Comparison of ENCODE assay signal across 24 mouse cellular contexts in genomic region chr14:114002420-114002819, GRCm38 (mm10).
DNase-seq lines count a peak whose midpoint lies in the region; ATAC-seq lines count a peak whose summit lies in the region.
"Had no signal": no experiment of that assay in that cellular context is flagged by ENCODE, and none has a peak within 500 bp of the region (broad histone marks: within the 10 kb centered on the region; RNA-seq: fewer than 3 reads in every experiment).

No protein-coding gene starts in this region.

- intact Hi-C loops in left cerebral cortex, postnatal 25 days (cut with DNase I), result loop anchor here (5.0 kb wide), 1 partner anchor 545 kb away; no protein-coding TSS in a partner anchor

- no peak for ATAC-seq in monocyte, adult 5-6 weeks (replicated peaks; ENCODE audit: insufficient number of reproducible peaks, low FRiP score, low TSS enrichment, poor library complexity, severe bottlenecking)
- ATAC-seq: hindbrain, postnatal 0 days; intestine, embryonic 16.5 days; liver, embryonic 12.5 days; lung, postnatal 0 days; midbrain, embryonic 13.5 days had no signal

- peak; percentile 64 for DNase-seq in right cerebral cortex, adult 18-20 months
- DNase-seq in right cerebral cortex, postnatal 14 days, result no peak
- DNase-seq in frontal cortex, postnatal 10 days (ENCODE audit: low spot score in 2 of 2), result peak; percentile 5 to 23
- peak; percentile 7 to 88 for DNase-seq in left cerebral cortex, postnatal 25 days (ENCODE audit: low spot score in 2 of 2)
- peak; percentile 63 for DNase-seq in telencephalon, adult 2 months (ENCODE audit: low read depth, low spot score)
- no peak for DNase-seq in kidney, postnatal 14 days
- DNase-seq: adrenal gland, postnatal 25 days; cerebellum, adult 18-20 months; cerebellum, postnatal 10 days; gastrocnemius, postnatal 10 days; kidney, adult 8-10 months; layer of hippocampus, adult 9-11 months; lung, adult 18-20 months; lung, postnatal 4 days; retina, postnatal 1 day; spleen, adult 18-20 months; thymus, adult 2 months; thymus, postnatal 36 days had no signal

Comparison
In these comparisons a context has a peak if more than half of its experiments do, and no peak if none do; other contexts are left out.
1. DNase-seq: peak in right cerebral cortex, adult 18-20 months (single experiment), frontal cortex, postnatal 10 days (2 of 2), left cerebral cortex, postnatal 25 days (2 of 2) and telencephalon, adult 2 months (single experiment); none in right cerebral cortex, postnatal 14 days (single experiment) and kidney, postnatal 14 days (single experiment).